Mouse (Mus musculus) activated CD4-positive, CD25-positive, alpha-beta regulatory T cell, adult 9 weeks (primary cell): ENCODE data around the gene Arnt2. TPM values are rescaled to one million over a fixed set of nuclear protein-coding genes. Genes with fewer than 3 reads are reported as not detected.

Experiments
- polyA plus RNA-seq: library from polyadenylated mRNA; unstranded; fragments of 100-300 nt; shearing (Covaris generic); gene quantifications from one replicate; pipeline ENCODE4 v1.2.1, GENCODE M21; 2017

Arnt2 gene
- polyA plus RNA-seq, result 5.1 TPM

GRCm38 (mm10) chr7:84409896-84410521 is at the start of gene Arnt2:
Gene Arnt2, minus strand, starts transcription at chr7:84410176.

Other genes starting within 250 kb of the Arnt2 start
- not detected for gene Gm2115, start 118.8 kb upstream of the Arnt2 start, polyA plus RNA-seq
- gene Fah, start 196.5 kb upstream of the Arnt2 start, polyA plus RNA-seq, result 12.5 TPM